Mouse (Mus musculus): ENCODE results near the gene 8030411F24Rik. TPM values are rescaled to one million over a fixed set of nuclear protein-coding genes. Genes with fewer than 3 reads are reported as not detected.

8030411F24Rik gene
- total RNA-seq, 2 experiments from 2014 or later: not detected

Other genes starting within 250 kb of the 8030411F24Rik start
- gene Nxt1, start 109.4 kb upstream of the 8030411F24Rik start, total RNA-seq (2014; fragmentation: Nextera tagmentation): 104 and 106 TPM in 2 replicates
- gene Nxt1, start 109.4 kb upstream of the 8030411F24Rik start, total RNA-seq (2017): 64.1 and 76.1 TPM in 2 replicates
- 11.2 and 15.5 TPM in 2 replicates for gene Gzf1, start 101.0 kb upstream of the 8030411F24Rik start, total RNA-seq (2014; fragmentation: Nextera tagmentation)
- gene Gzf1, start 101.0 kb upstream of the 8030411F24Rik start, total RNA-seq (2017): 18.9 and 19.9 TPM in 2 replicates
- 0.66 and 0.92 TPM in 2 replicates for gene Napb, start 49.5 kb upstream of the 8030411F24Rik start, total RNA-seq (2014; fragmentation: Nextera tagmentation)
- gene Napb, start 49.5 kb upstream of the 8030411F24Rik start, total RNA-seq (2017): 0.13 and 0.62 TPM in 2 replicates
- not detected in 2 replicates for gene Cstl1, start 31.7 kb upstream of the 8030411F24Rik start, total RNA-seq (2014; fragmentation: Nextera tagmentation)
- gene Cstl1, start 31.7 kb upstream of the 8030411F24Rik start, total RNA-seq (2017): not detected in 2 replicates
- not detected in 2 replicates for gene Cst11, start 10.5 kb upstream of the 8030411F24Rik start, total RNA-seq (2014; fragmentation: Nextera tagmentation)
- gene Cst11, start 10.5 kb upstream of the 8030411F24Rik start, total RNA-seq (2017): not detected in 2 replicates
- not detected in 2 replicates for gene Cst12, start 7.4 kb downstream of the 8030411F24Rik start, total RNA-seq (2014; fragmentation: Nextera tagmentation)
- not detected in 2 replicates for gene Cst12, start 7.4 kb downstream of the 8030411F24Rik start, total RNA-seq (2017)
- gene Cst8, start 16.8 kb downstream of the 8030411F24Rik start, total RNA-seq (2014; fragmentation: Nextera tagmentation): not detected in 2 replicates
- gene Cst8, start 16.8 kb downstream of the 8030411F24Rik start, total RNA-seq (2017): not detected in 2 replicates
- not detected in 2 replicates for gene Cst13, start 38.1 kb downstream of the 8030411F24Rik start, total RNA-seq (2014; fragmentation: Nextera tagmentation)
- gene Cst13, start 38.1 kb downstream of the 8030411F24Rik start, total RNA-seq (2017): not detected in 2 replicates
- not detected in 2 replicates for gene Cst9, start 53.1 kb downstream of the 8030411F24Rik start, total RNA-seq (2014; fragmentation: Nextera tagmentation)
- gene Cst9, start 53.1 kb downstream of the 8030411F24Rik start, total RNA-seq (2017): not detected in 2 replicates
- gene 9230104L09Rik, start 83.0 kb downstream of the 8030411F24Rik start, total RNA-seq (2014; fragmentation: Nextera tagmentation): not detected in 2 replicates
- not detected in 2 replicates for gene 9230104L09Rik, start 83.0 kb downstream of the 8030411F24Rik start, total RNA-seq (2017)
- gene Cst3, start 93.7 kb downstream of the 8030411F24Rik start, total RNA-seq (2014; fragmentation: Nextera tagmentation): 362 and 448 TPM in 2 replicates
- 432 and 469 TPM in 2 replicates for gene Cst3, start 93.7 kb downstream of the 8030411F24Rik start, total RNA-seq (2017)
- gene Gm1330, start 221.2 kb downstream of the 8030411F24Rik start, total RNA-seq (2014; fragmentation: Nextera tagmentation): not detected in 2 replicates
- gene Gm1330, start 221.2 kb downstream of the 8030411F24Rik start, total RNA-seq (2017): not detected in 2 replicates
- gene Gm10750, start 235.2 kb downstream of the 8030411F24Rik start, total RNA-seq (2014; fragmentation: Nextera tagmentation): not detected in 2 replicates
- gene Gm10750, start 235.2 kb downstream of the 8030411F24Rik start, total RNA-seq (2017): not detected in 2 replicates

All from granulocyte monocyte progenitor cell, adult 5-6 weeks (primary cell).